Mouse (Mus musculus): Measurements from ENCODE around the gene Kmt2d.
A peak's percentile ranks its signal among the peaks of the same experiment; 100 is the strongest.

Kmt2d gene

GRCm38 (mm10) chr15:98886667-98887387, 15.8 kb upstream of the Kmt2d start:
- no peak for DNase-seq

GRCm38 (mm10) chr15:98884106-98884505, 13.1 kb upstream of the Kmt2d start:
- no peak for DNase-seq

- no peak for DNase-seq
Observed at GRCm38 (mm10) chr15:98883661-98884060, 12.7 kb upstream of the Kmt2d start.

GRCm38 (mm10) chr15:98881656-98882008, 10.6 kb upstream of the Kmt2d start:
- DNase-seq: no peak

- DNase-seq: peak; percentile 95
Observed at GRCm38 (mm10) chr15:98880978-98881655, 10.1 kb upstream of the Kmt2d start.

GRCm38 (mm10) chr15:98877331-98877730, 6.3 kb upstream of the Kmt2d start:
- peak; percentile 83 for DNase-seq

GRCm38 (mm10) chr15:98871916-98872888, 1.2 kb upstream of the Kmt2d start:
- peak; percentile 94 for DNase-seq

GRCm38 (mm10) chr15:98870179-98871069, 580 bp downstream of the Kmt2d start:
- peak; percentile 53 for DNase-seq

GRCm38 (mm10) chr15:98869342-98870178, 1.4 kb downstream of the Kmt2d start:
- DNase-seq: peak; percentile 46

- no peak for DNase-seq
Observed at GRCm38 (mm10) chr15:98868346-98869063, 2.5 kb downstream of the Kmt2d start.

GRCm38 (mm10) chr15:98867321-98867720, 3.7 kb downstream of the Kmt2d start:
- DNase-seq: peak; percentile 75

- no peak for DNase-seq
Observed at GRCm38 (mm10) chr15:98866501-98866900, 4.5 kb downstream of the Kmt2d start.

- no peak for DNase-seq
Observed at GRCm38 (mm10) chr15:98865771-98866170, 5.2 kb downstream of the Kmt2d start.

- DNase-seq: no peak
Observed at GRCm38 (mm10) chr15:98864951-98865350, 6.1 kb downstream of the Kmt2d start.

GRCm38 (mm10) chr15:98863451-98863958, 7.5 kb downstream of the Kmt2d start:
- DNase-seq: no peak

- DNase-seq: no peak
Observed at GRCm38 (mm10) chr15:98861701-98862410, 9.1 kb downstream of the Kmt2d start.

- no peak for DNase-seq
Observed at GRCm38 (mm10) chr15:98860921-98861320, 10.1 kb downstream of the Kmt2d start.

GRCm38 (mm10) chr15:98859319-98860043, 11.5 kb downstream of the Kmt2d start:
- no peak for DNase-seq

GRCm38 (mm10) chr15:98854214-98854613, 16.8 kb downstream of the Kmt2d start:
- no peak for DNase-seq

All from thymus, postnatal 14 days (tissue).